Mouse (Mus musculus) erythroid progenitor cell, adult 5-6 weeks (primary cell): ENCODE data around the gene Col4a1. TPM values are rescaled to one million over a fixed set of nuclear protein-coding genes. Genes with fewer than 3 reads are reported as not detected.

Source experiments
- ATAC-seq: replicated peaks from 2 replicates; pipeline ENCODE4 v1.8.0; 2016; ENCODE audit warnings: moderate number of reproducible peaks, mild to moderate bottlenecking, moderate TSS enrichment, inconsistent platforms; ENCODE audit not compliant: poor library complexity, low FRiP score, severe bottlenecking
- total RNA-seq, 2 experiments: library from RNA; stranded (forward) in 1 of 2; stranded (reverse) in 1 of 2; fragments of 150-400 nt in 1 of 2; fragments of 186-747, 209-891 nt in 1 of 2; gene quantifications; 2 replicates each; pipeline versions ENCODE4 v1.2.3 to v1.2.4; 2015 to 2017; ENCODE audit warnings: low replicate concordance in 2 of 2

Gene Col4a1
- total RNA-seq, 2 experiments from 2014 or later: not detected

GRCm38 (mm10) chr8:11333746-11334145 is 21.1 kb upstream of the Col4a1 start:
- ATAC-seq: no peak

GRCm38 (mm10) chr8:11331561-11331960 is 18.9 kb upstream of the Col4a1 start:
- ATAC-seq: no peak

- ATAC-seq: no peak
These were observed 15.2 kb upstream of the Col4a1 start for GRCm38 (mm10) chr8:11327722-11328417.

- ATAC-seq: no peak
These were observed 14.7 kb upstream of the Col4a1 start for GRCm38 (mm10) chr8:11327298-11327697.

- no peak for ATAC-seq
These were observed 12.3 kb upstream of the Col4a1 start for GRCm38 (mm10) chr8:11324801-11325395.

GRCm38 (mm10) chr8:11323681-11324080 is 11.1 kb upstream of the Col4a1 start:
- no peak for ATAC-seq

- no peak for ATAC-seq
These were observed 10.3 kb upstream of the Col4a1 start for GRCm38 (mm10) chr8:11322724-11323585.

- no peak for ATAC-seq
These were observed 9.2 kb upstream of the Col4a1 start for GRCm38 (mm10) chr8:11321841-11322240.

GRCm38 (mm10) chr8:11319405-11319804 is 6.8 kb upstream of the Col4a1 start:
- ATAC-seq: no peak

- ATAC-seq: no peak
These were observed 3.5 kb upstream of the Col4a1 start for GRCm38 (mm10) chr8:11316118-11316517.

GRCm38 (mm10) chr8:11315179-11315943 is 2.7 kb upstream of the Col4a1 start:
- no peak for ATAC-seq

GRCm38 (mm10) chr8:11314613-11315012 is 2.0 kb upstream of the Col4a1 start:
- no peak for ATAC-seq

- no peak for ATAC-seq
These were observed 818 bp upstream of the Col4a1 start for GRCm38 (mm10) chr8:11313176-11314111.

GRCm38 (mm10) chr8:11311681-11312348 is 811 bp downstream of the Col4a1 start:
- ATAC-seq: no peak

- no peak for ATAC-seq
These were observed 2.6 kb downstream of the Col4a1 start for GRCm38 (mm10) chr8:11310049-11310448.

GRCm38 (mm10) chr8:11309226-11309625 is 3.4 kb downstream of the Col4a1 start:
- ATAC-seq: no peak

- ATAC-seq: no peak
These were observed 4.0 kb downstream of the Col4a1 start for GRCm38 (mm10) chr8:11308570-11308998.

- no peak for ATAC-seq
These were observed 5.2 kb downstream of the Col4a1 start for GRCm38 (mm10) chr8:11307451-11307850.
